Mouse (Mus musculus) heart, postnatal 10 days (tissue): Measurements from ENCODE around the gene Zfp638. TPM values are rescaled to one million over a fixed set of nuclear protein-coding genes. Genes with fewer than 3 reads are reported as not detected.
"Not testable (repeated sequence)": the region's sequence is repeated elsewhere in the genome, so short reads cannot be mapped to it uniquely, and the experiment has no call there.

ENCODE experiments used
- DNase-seq, 2 experiments: peaks; one replicate each; pipeline ENCODE4 v3.0.0; 2021
- intact Hi-C: fragments of 180-260 bp; cut with DNase I; formaldehyde crosslinking; loops from one replicate; pipeline ENCODE4 v1.15.1; 2025
- total RNA-seq, 2 experiments: library from RNA; stranded (reverse); gene quantifications; 2 replicates each; pipeline ENCODE4 v1.2.3; 2021

The Zfp638 gene
- 10 to 100 TPM; 66.0 to 73.7 TPM for total RNA-seq

- peak; percentile 97 to 98 for DNase-seq
- intact Hi-C loops: loop anchor here (5.0 kb wide), 2 partner anchors 35 to 70 kb away; partner anchors contain the start of gene Paip2b
Measured at GRCm38 (mm10) chr6:83866954-83867597, at the start of gene Zfp638. Gene Zfp638 (plus strand): TSS chr6:83867109.

- intact Hi-C loops: no loop called here
- DNase-seq: no peak
Measured at GRCm38 (mm10) chr6:83818996-83819395, 47.9 kb upstream of the Zfp638 start.

- intact Hi-C loops: no loop called here
- DNase-seq: no peak
Measured at GRCm38 (mm10) chr6:83820727-83821515, 46.0 kb upstream of the Zfp638 start.

GRCm38 (mm10) chr6:83821856-83822255 is 45.1 kb upstream of the Zfp638 start:
- intact Hi-C loops: no loop called here
- DNase-seq: no peak

- no peak for DNase-seq
Measured at GRCm38 (mm10) chr6:83830941-83831605, 35.8 kb upstream of the Zfp638 start.

GRCm38 (mm10) chr6:83831606-83832123 is 35.2 kb upstream of the Zfp638 start, which contains the start of gene Paip2b:
Gene Paip2b (minus strand): TSS chr6:83831741.
- intact Hi-C loops: loop anchor here (5.0 kb wide), 1 partner anchor 36 kb away; the partner anchor contains the start of gene Zfp638
- DNase-seq: peak; percentile 99

More at GRCm38 (mm10) chr6:83830941-83831605, 35.8 kb upstream of the Zfp638 start:
- intact Hi-C loops: loop anchor here (5.0 kb wide), 1 partner anchor 36 kb away; the partner anchor contains the start of gene Zfp638

GRCm38 (mm10) chr6:83832393-83832792 is 34.5 kb upstream of the Zfp638 start:
- intact Hi-C loops: loop anchor here (5.0 kb wide), 1 partner anchor 35 kb away; the partner anchor contains the start of gene Zfp638
- not testable (repeated sequence) for DNase-seq

GRCm38 (mm10) chr6:83836826-83837225 is 30.1 kb upstream of the Zfp638 start:
- intact Hi-C loops: no loop called here
- no peak for DNase-seq

- intact Hi-C loops: no loop called here
- DNase-seq: no peak
Measured at GRCm38 (mm10) chr6:83838046-83838445, 28.9 kb upstream of the Zfp638 start.

- intact Hi-C loops: no loop called here
- no peak for DNase-seq
Measured at GRCm38 (mm10) chr6:83840086-83840485, 26.8 kb upstream of the Zfp638 start.

GRCm38 (mm10) chr6:83844913-83845312 is 22.0 kb upstream of the Zfp638 start:
- intact Hi-C loops: no loop called here
- no peak for DNase-seq

GRCm38 (mm10) chr6:83846141-83846540 is 20.8 kb upstream of the Zfp638 start:
- intact Hi-C loops: no loop called here
- no peak for DNase-seq

- DNase-seq: no peak
- intact Hi-C loops: no loop called here
Measured at GRCm38 (mm10) chr6:83849446-83849845, 17.5 kb upstream of the Zfp638 start.

GRCm38 (mm10) chr6:83857476-83857875 is 9.4 kb upstream of the Zfp638 start:
- DNase-seq: no peak

GRCm38 (mm10) chr6:83860033-83860432 is 6.9 kb upstream of the Zfp638 start:
- DNase-seq: peak; percentile 64 to 84
- intact Hi-C loops: no loop called here

More at GRCm38 (mm10) chr6:83857476-83857875, 9.4 kb upstream of the Zfp638 start:
- intact Hi-C loops: no loop called here

GRCm38 (mm10) chr6:83863538-83863937 is 3.4 kb upstream of the Zfp638 start:
- no peak for DNase-seq
- intact Hi-C loops: no loop called here

- DNase-seq: no peak
- intact Hi-C loops: loop anchor here (5.0 kb wide), 2 partner anchors 34 to 69 kb away; partner anchors contain the start of gene Paip2b
Measured at GRCm38 (mm10) chr6:83866423-83866822, 486 bp upstream of the Zfp638 start.

- intact Hi-C loops: loop anchor here (5.0 kb wide), 2 partner anchors 36 to 71 kb away; partner anchors contain the start of gene Paip2b
- DNase-seq: peak; percentile 85
Measured at GRCm38 (mm10) chr6:83867598-83868585, 983 bp downstream of the Zfp638 start.

- intact Hi-C loops: loop anchor here (1.0 kb wide), 2 partner anchors 34 to 181 kb away; no protein-coding TSS in a partner anchor
- DNase-seq: peak; percentile 62 to 84
Measured at GRCm38 (mm10) chr6:83879815-83880214, 12.9 kb downstream of the Zfp638 start.
